18 mouse cellular contexts compared by ENCODE assay signal in genomic region chr10:40179142-40179541, GRCm38 (mm10). TPM values are rescaled to one million over a fixed set of nuclear protein-coding genes. Genes with fewer than 3 reads are reported as not detected.
DNase-seq lines count a peak whose midpoint lies in the region; ATAC-seq and TF ChIP-seq lines count a peak whose summit lies in the region.
"Had no signal": no experiment of that assay in that cellular context is flagged by ENCODE, and none has a peak within 500 bp of the region (broad histone marks: within the 10 kb centered on the region; RNA-seq: fewer than 3 reads in every experiment).

No protein-coding gene starts in this region.

- in situ Hi-C loops in Patski (cut with MboI; ENCODE audit: low pct_unique_long_range_greater_than_20kb): loop anchor here (25.0 kb wide), 1 partner anchor 992 kb away; no protein-coding TSS in a partner anchor

- no peak overlapping the region for H3K4me3 ChIP-seq in gastrocnemius, adult 2 months
- H3K4me3 ChIP-seq in liver, adult 2 months (ENCODE audit: insufficient read depth, low read depth, low read length): no peak overlapping the region
- no peak overlapping the region for H3K4me3 ChIP-seq in liver, embryonic 11.5 days (ENCODE audit: low read depth, low read length)
- H3K4me3 ChIP-seq: embryonic facial prominence, embryonic 10.5 days had no signal

- CTCF ChIA-PET in Patski (lab: Charles Lee): interaction anchor here (1.6 to 1.8 kb wide), 2 partner anchors 9 to 114 kb away, joined by 4 read pairs; no protein-coding TSS in a partner anchor

- no peaks in the 10 kb centered on the region for H3K9me3 ChIP-seq in liver, embryonic 11.5 days (ENCODE audit: control insufficient read depth, low read length)
- H3K9me3 ChIP-seq: embryonic facial prominence, embryonic 10.5 days had no signal

- peak; percentile 27; the same call in 1 of the 2 replicates for TF ChIP-seq CTCF in gastrocnemius, adult 2 months (IDR thresholded peaks at IDR 0.05)
- peak; percentile 13; the same call in 1 of the 2 replicates for TF ChIP-seq CTCF in liver, adult 2 months (IDR thresholded peaks at IDR 0.05; ENCODE audit: low read depth, low read length)
- TF ChIP-seq CTCF in Patski (IDR thresholded peaks at IDR 0.05): peak; percentile 37

- H3K27me3 ChIP-seq in liver, adult 2 months (ENCODE audit: control insufficient read depth, insufficient read depth, low read length): no peaks in the 10 kb centered on the region
- no peaks in the 10 kb centered on the region for H3K27me3 ChIP-seq in liver, embryonic 11.5 days (replicated peaks; ENCODE audit: control insufficient read depth, insufficient read depth, low read length)
- H3K27me3 ChIP-seq in Patski: no peaks in the 10 kb centered on the region

- no peak overlapping the region for H3K27ac ChIP-seq in gastrocnemius, adult 2 months
- H3K27ac ChIP-seq in liver, adult 2 months (replicated peaks; ENCODE audit: insufficient read depth, low read depth, low read length): no peak overlapping the region
- H3K27ac ChIP-seq in liver, embryonic 11.5 days (ENCODE audit: low read depth, low read length): no peak overlapping the region
- H3K27ac ChIP-seq: embryonic facial prominence, embryonic 10.5 days had no signal

- POLR2A ChIA-PET in Patski (lab: Charles Lee): interaction anchor here (0.7 kb wide), 1 partner anchor 34 kb away, joined by 3 read pairs; no protein-coding TSS in a partner anchor

- H3K4me1 ChIP-seq in liver, adult 2 months (ENCODE audit: control insufficient read depth, insufficient read depth, low read length): peaks cover 6% of the 10 kb centered on the region; the same call in 1 of the 2 replicates
- H3K4me1 ChIP-seq in liver, embryonic 11.5 days (replicated peaks; ENCODE audit: control insufficient read depth, insufficient read depth, low read length): no peaks in the 10 kb centered on the region

- no peaks in the 10 kb centered on the region for H3K36me3 ChIP-seq in liver, adult 2 months (ENCODE audit: control insufficient read depth, insufficient read depth, low read length)
- H3K36me3 ChIP-seq in liver, embryonic 11.5 days (ENCODE audit: control insufficient read depth, insufficient read depth, low read length): no peaks in the 10 kb centered on the region
- H3K36me3 ChIP-seq: embryonic facial prominence, embryonic 10.5 days had no signal

- no peak overlapping the region for H3K4me2 ChIP-seq in liver, embryonic 11.5 days

- no peaks in the 10 kb centered on the region for H3K79me2 ChIP-seq in liver, adult 2 months (ENCODE audit: control insufficient read depth, insufficient read depth, low read length)

- no peak overlapping the region for H3K9ac ChIP-seq in liver, adult 2 months (ENCODE audit: low read depth, low read length)
- no peak overlapping the region for H3K9ac ChIP-seq in liver, embryonic 11.5 days (ENCODE audit: low read depth, low read length)

- 94% methylated on average over 5 of the region's 5 CpGs for WGBS in liver, adult 2 months
- 89% methylated on average over 5 of the region's 5 CpGs for WGBS in liver, embryonic 11.5 days

- intact Hi-C loops in gastrocnemius, adult 2 months (cut with DNase I): no loop called here

- no peak for ATAC-seq in liver, embryonic 11.5 days (replicated peaks; ENCODE audit: low FRiP score)
- ATAC-seq in Patski: no peak
- ATAC-seq in megakaryocyte progenitor cell, adult 5-6 weeks (replicated peaks; ENCODE audit: poor library complexity): no peak
- ATAC-seq: hindbrain, embryonic 16.5 days had no signal

- no peak for TF ChIP-seq POLR2A in liver, adult 2 months (IDR thresholded peaks at IDR 0.05; ENCODE audit: extremely low read depth, insufficient read depth, low read length)

- DNase-seq in gastrocnemius, adult 2 months: no peak
- no peak for DNase-seq in gastrocnemius, postnatal 25 days
- DNase-seq in liver, adult 2 months (ENCODE audit: extremely low read depth, low read depth, low spot score): peak; percentile 46
- no peak for DNase-seq in liver, embryonic 11.5 days (ENCODE audit: low spot score)
- DNase-seq in A20 (ENCODE audit: low read depth, low spot score): peak; percentile 58
- DNase-seq in Patski (ENCODE audit: low read depth, low spot score): no peak
- DNase-seq in spleen, adult 12 weeks (ENCODE audit: low spot score): no peak
- DNase-seq: B cell, adult 2 months; cerebellum, adult 2 months; cerebellum, postnatal 36 days; heart, adult 18-20 months; kidney, adult 18-20 months; kidney, postnatal 36 days; layer of hippocampus, adult 9-11 months; lung, postnatal 14 days had no signal

RNA-seq across cellular contexts. Expression of gene Slc16a10, which starts 37.1 kb away (rescaled TPM):
- 10 to 100 TPM; 39.8 to 43.6 TPM for total RNA-seq in gastrocnemius, adult 2 months (2021)
- 10 to 100 TPM; 24.1 to 39.7 TPM for total RNA-seq in gastrocnemius, postnatal 25 days (2021)
- total RNA-seq in liver, adult 2 months (2014; rRNA removed): 72.2 and 76.0 TPM in 2 replicates
- 55.4 and 61.4 TPM in 2 replicates for polyA plus RNA-seq in liver, adult 2 months (2012; rRNA removed)
- polyA plus RNA-seq in liver, embryonic 11.5 days (2014; fragmentation: Nextera tagmentation; extraction: Ambion mirVana): 46.9 and 49.2 TPM in 2 replicates
- 9.1 TPM for polyA plus RNA-seq in Patski (2021)
- 39.2 and 40.8 TPM in 2 replicates for total RNA-seq in megakaryocyte progenitor cell, adult 5-6 weeks (2015)
- 23.9 and 24.4 TPM in 2 replicates for total RNA-seq in megakaryocyte progenitor cell, adult 5-6 weeks (2017)

Comparison
In these comparisons a context has a peak if more than half of its experiments do, and no peak if none do; other contexts are left out.
1. DNase-seq: peak in liver, adult 2 months (single experiment) and A20 (single experiment); none in gastrocnemius, adult 2 months (single experiment), gastrocnemius, postnatal 25 days (single experiment), liver, embryonic 11.5 days (single experiment), Patski (single experiment) and spleen, adult 12 weeks (single experiment).
2. Peak in every context shown above with its lines, with median percentiles within 50 percentile points of each other: CTCF ChIP-seq.